Mouse (Mus musculus) embryonic facial prominence, embryonic 11.5 days (tissue): ENCODE measurements around the gene Olfr1223. TPM values are rescaled to one million over a fixed set of nuclear protein-coding genes. Genes with fewer than 3 reads are reported as not detected.
"Not testable (repeated sequence)": the region's sequence is repeated elsewhere in the genome, so short reads cannot be mapped to it uniquely, and the experiment has no call there.

ENCODE experiments used
- ATAC-seq: fragments of 200-750 bp; cut with Nextera tagmentation; replicated peaks from 2 replicates; pipeline ENCODE4 v1.8.0; 2017; ENCODE audit warnings: low read depth; ENCODE audit not compliant: insufficient number of reproducible peaks, low FRiP score, low TSS enrichment
- DNase-seq: peaks from one replicate; pipeline ENCODE4 v3.0.0-alpha.2; 2015; ENCODE audit warnings: low spot score
- H3K27ac ChIP-seq: fragments of 300-500 bp; sonication (generic); replicated peaks from 2 replicates; pipeline ENCODE4 v1.5.1; 2014; ENCODE audit warnings: mild to moderate bottlenecking, low read depth, low read length, control low read depth
- H3K27me3 ChIP-seq: fragments of 300-500 bp; sonication (generic); 2 replicates; pipeline ENCODE4 v1.6.1; 2014; ENCODE audit warnings: mild to moderate bottlenecking, low read length, moderate library complexity, mixed read lengths; ENCODE audit not compliant: control insufficient read depth, insufficient read depth
- H3K36me3 ChIP-seq: fragments of 300-500 bp; sonication (generic); replicated peaks from 2 replicates; pipeline ENCODE4 v1.6.1; 2014; ENCODE audit warnings: low read depth, mild to moderate bottlenecking, low read length, moderate library complexity, mixed read lengths; ENCODE audit not compliant: control insufficient read depth, insufficient read depth
- H3K4me1 ChIP-seq: fragments of 300-500 bp; sonication (generic); 2 replicates; pipeline ENCODE4 v1.6.1; 2014; ENCODE audit warnings: low read length, mixed read lengths; ENCODE audit not compliant: control insufficient read depth, insufficient read depth
- H3K4me2 ChIP-seq: fragments of 300-500 bp; sonication (generic); 2 replicates; pipeline ENCODE4 v1.6.1; 2014; ENCODE audit warnings: low read depth, mild to moderate bottlenecking, control low read depth, low read length, moderate library complexity
- H3K4me3 ChIP-seq: fragments of 300-500 bp; sonication (generic); 2 replicates; pipeline ENCODE4 v1.5.1; 2014; ENCODE audit warnings: low read depth, low read length, control low read depth
- H3K9ac ChIP-seq: fragments of 300-500 bp; sonication (generic); replicated peaks from 2 replicates; pipeline ENCODE4 v1.6.1; 2014; ENCODE audit warnings: mild to moderate bottlenecking, control low read depth, low read length
- H3K9me3 ChIP-seq: fragments of 300-500 bp; sonication (generic); replicated peaks from 2 replicates; pipeline ENCODE4 v1.6.1; 2016; ENCODE audit warnings: mild to moderate bottlenecking, low read length, inconsistent platforms, mixed read lengths; ENCODE audit not compliant: control insufficient read depth
- WGBS: fragments of 180-500 bp; shearing (Covaris S2); extraction: QIAGEN DNeasy Blood & Tissue Kit; methylation state at CpG from one replicate; pipeline ENCODE4 v1.1.7; 2014; 5-methylcytosine and 5-hydroxymethylcytosine counted together
- polyA plus RNA-seq: library from polyadenylated mRNA; unstranded; fragments of >200 nt; fragmentation: Nextera tagmentation; extraction: Ambion mirVana; gene quantifications from 2 replicates; pipeline ENCODE4 v1.2.1, GENCODE M21; 2014

The Olfr1223 gene
- not detected in 2 replicates for polyA plus RNA-seq

GRCm38 (mm10) chr2:89151460-89151859, at the start of gene Olfr1223:
Olfr1223 (minus strand) TSS chr2:89151560.
- Histone ChIP-seq H3K36me3 (no peaks in the 10 kb centered on the region), H3K9ac (no peak within 1 kb of the TSS), H3K27me3 (no peaks in the 10 kb centered on the region), H3K27ac (no peak within 1 kb of the TSS), H3K4me1 (no peaks in the 10 kb centered on the region), H3K9me3 (no peaks in the 10 kb centered on the region), H3K4me3 (no peak within 1 kb of the TSS), H3K4me2 (no peak within 1 kb of the TSS)
- WGBS, result 79% methylated on average over 1 of the region's 1 CpGs
- ATAC-seq (no peak), DNase-seq (no peak)

- Histone ChIP-seq H3K36me3 (no peaks in the 10 kb centered on the region), H3K27me3 (no peaks in the 10 kb centered on the region), H3K9ac (no peak within 1 kb of the TSS), H3K4me2 (no peak within 1 kb of the TSS), H3K4me1 (no peaks in the 10 kb centered on the region), H3K9me3 (no peaks in the 10 kb centered on the region), H3K4me3 (no peak within 1 kb of the TSS), H3K27ac (no peak within 1 kb of the TSS)
- DNase-seq, result no peak
- WGBS, result 67% methylated on average over 2 of the region's 2 CpGs
- ATAC-seq, result no peak
These were observed 48.6 kb upstream of the Olfr1223 start, which contains the start of gene Olfr1226 for GRCm38 (mm10) chr2:89199948-89200347. Olfr1226 (minus strand) TSS chr2:89200048.

- H3K4me1 ChIP-seq, result no peaks in the 10 kb centered on the region
- H3K4me2 ChIP-seq, result no peak overlapping the region
- H3K27ac ChIP-seq, result no peak overlapping the region
- WGBS, result 86% methylated on average over 3 of the region's 3 CpGs
- H3K27me3 ChIP-seq, result no peaks in the 10 kb centered on the region
- no peaks in the 10 kb centered on the region for H3K9me3 ChIP-seq
- H3K4me3 ChIP-seq, result no peak overlapping the region
- no peak for ATAC-seq
- no peak for DNase-seq
- no peaks in the 10 kb centered on the region for H3K36me3 ChIP-seq
- H3K9ac ChIP-seq, result no peak overlapping the region
These were observed 45.1 kb upstream of the Olfr1223 start for GRCm38 (mm10) chr2:89196325-89196982.

- 89% methylated on average over 1 of the region's 1 CpGs for WGBS
- Histone ChIP-seq H3K36me3 (no peaks in the 10 kb centered on the region), H3K4me2 (no peak within 1 kb of the TSS), H3K9ac (no peak within 1 kb of the TSS), H3K27me3 (no peaks in the 10 kb centered on the region), H3K27ac (no peak within 1 kb of the TSS), H3K4me3 (no peak within 1 kb of the TSS), H3K9me3 (no peaks in the 10 kb centered on the region), H3K4me1 (no peaks in the 10 kb centered on the region)
- no peak for ATAC-seq
- DNase-seq, result no peak
These were observed 23.2 kb upstream of the Olfr1223 start, which contains the start of gene Olfr1225 for GRCm38 (mm10) chr2:89174569-89174968. Olfr1225 (minus strand) TSS chr2:89174669.

GRCm38 (mm10) chr2:89164711-89165110, 13.4 kb upstream of the Olfr1223 start:
- not testable (repeated sequence) for H3K36me3 ChIP-seq, H3K4me2 ChIP-seq, ATAC-seq, H3K4me1 ChIP-seq, H3K9me3 ChIP-seq, H3K27me3 ChIP-seq, DNase-seq, H3K9ac ChIP-seq, H3K27ac ChIP-seq, H3K4me3 ChIP-seq
- 92% methylated on average over 4 of the region's 4 CpGs for WGBS

- not testable (repeated sequence) for H3K4me2 ChIP-seq, H3K27me3 ChIP-seq, DNase-seq, H3K36me3 ChIP-seq, ATAC-seq, H3K9ac ChIP-seq, H3K4me3 ChIP-seq, H3K27ac ChIP-seq, H3K4me1 ChIP-seq, H3K9me3 ChIP-seq
- WGBS, result 90% methylated on average over 8 of the region's 8 CpGs
These were observed 12.6 kb upstream of the Olfr1223 start, which contains the start of gene Olfr1224-ps1 for GRCm38 (mm10) chr2:89163991-89164390. Olfr1224-ps1 (minus strand) TSS chr2:89164091.

- Histone ChIP-seq H3K36me3 (no peaks in the 10 kb centered on the region), H3K4me3 (no peak within 1 kb of the TSS), H3K9me3 (no peaks in the 10 kb centered on the region), H3K4me2 (no peak within 1 kb of the TSS), H3K27ac (no peak within 1 kb of the TSS), H3K9ac (no peak within 1 kb of the TSS), H3K4me1 (no peaks in the 10 kb centered on the region), H3K27me3 (no peaks in the 10 kb centered on the region)
- DNase-seq, result no peak
- no peak for ATAC-seq
- 75% methylated on average over 3 of the region's 3 CpGs for WGBS
These were observed 18.4 kb downstream of the Olfr1223 start, which contains the start of gene Olfr1222 for GRCm38 (mm10) chr2:89132954-89133353. Olfr1222 (minus strand) TSS chr2:89133054.

- Histone ChIP-seq H3K4me3 (no peak within 1 kb of the TSS), H3K4me2 (no peak within 1 kb of the TSS), H3K36me3 (no peaks in the 10 kb centered on the region), H3K9ac (no peak within 1 kb of the TSS), H3K9me3 (no peaks in the 10 kb centered on the region), H3K27me3 (no peaks in the 10 kb centered on the region), H3K27ac (no peak within 1 kb of the TSS), H3K4me1 (no peaks in the 10 kb centered on the region)
- ATAC-seq (no peak), DNase-seq (no peak)
- WGBS, result 88% methylated on average over 2 of the region's 2 CpGs
These were observed 34.2 kb downstream of the Olfr1223 start, which contains the start of gene Olfr1221 for GRCm38 (mm10) chr2:89117183-89117582. Olfr1221 (minus strand) TSS chr2:89117283.
